ENCODE assay signal across 10 mouse cellular contexts in genomic region chr2:16706227-16706626, GRCm38 (mm10).
A peak's percentile ranks its signal among the peaks of the same experiment; 100 is the strongest.
DNase-seq lines count a peak whose midpoint lies in the region; TF ChIP-seq lines count a peak whose summit lies in the region.
"Had no signal": no experiment of that assay in that cellular context is flagged by ENCODE, and none has a peak within 500 bp of the region (broad histone marks: within the 10 kb centered on the region; RNA-seq: fewer than 3 reads in every experiment).

No protein-coding gene starts in this region.

- H3K36me3 ChIP-seq in E14TG2a.4 (ENCODE audit: insufficient read depth, low read length) = no peaks in the 10 kb centered on the region
- H3K36me3 ChIP-seq: embryonic facial prominence, embryonic 15.5 days had no signal

- DNase-seq in adrenal gland, postnatal 25 days = peak; percentile 4
- no peak for DNase-seq in adrenal gland, adult 2 months
- no peak for DNase-seq in left cerebral cortex, adult 2 months (ENCODE audit: extremely low spot score in 1 of 2, low spot score in 2 of 2)
- no peak for DNase-seq in left cerebral cortex, adult 9 months (ENCODE audit: low spot score in 2 of 2)
- peak; percentile 38 for DNase-seq in induced T-regulatory cell, adult 2 months (ENCODE audit: low read depth)
- no peak for DNase-seq in right cerebral cortex, postnatal 4 days
- no peak for DNase-seq in ovary, postnatal 36 days (ENCODE audit: low spot score)
- DNase-seq: layer of hippocampus, adult 9-11 months had no signal

- no peaks in the 10 kb centered on the region for H3K4me1 ChIP-seq in E14TG2a.4 (replicated peaks; ENCODE audit: low read depth, low read length)
- H3K4me1 ChIP-seq: embryonic facial prominence, embryonic 15.5 days had no signal

- no peaks in the 10 kb centered on the region for H3K27me3 ChIP-seq in E14TG2a.4 (ENCODE audit: insufficient read depth, low read length)
- H3K27me3 ChIP-seq: embryonic facial prominence, embryonic 15.5 days had no signal

- H3K4me3 ChIP-seq in left cerebral cortex, adult 2 months = no peak overlapping the region
- H3K4me3 ChIP-seq in E14TG2a.4 (replicated peaks; ENCODE audit: low read length) = no peak overlapping the region
- H3K4me3 ChIP-seq: embryonic facial prominence, embryonic 15.5 days had no signal

- no peak overlapping the region for H3K27ac ChIP-seq in left cerebral cortex, adult 2 months
- H3K27ac ChIP-seq: embryonic facial prominence, embryonic 15.5 days had no signal

- TF ChIP-seq CTCF in left cerebral cortex, adult 2 months (IDR thresholded peaks at IDR 0.05) = peak; percentile 33
- peak; percentile 74 for TF ChIP-seq CTCF in E14TG2a.4 (conservative IDR thresholded peaks at IDR 0.05; ENCODE audit: low read length)

- no peaks in the 10 kb centered on the region for H3K9me3 ChIP-seq in E14TG2a.4 (ENCODE audit: low read length)
- H3K9me3 ChIP-seq: embryonic facial prominence, embryonic 15.5 days had no signal

- intact Hi-C loops in left cerebral cortex, adult 2 months (cut with DNase I) = no loop called here

Comparison
In these comparisons a context has a peak if more than half of its experiments do, and no peak if none do; other contexts are left out.
1. DNase-seq: peak in adrenal gland, postnatal 25 days (single experiment) and induced T-regulatory cell, adult 2 months (single experiment); none in adrenal gland, adult 2 months (single experiment), left cerebral cortex, adult 2 months (0 of 2), left cerebral cortex, adult 9 months (0 of 2), right cerebral cortex, postnatal 4 days (single experiment) and ovary, postnatal 36 days (single experiment).